Mouse (Mus musculus) ES-Bruce4 (cell line): ENCODE results near the gene Cabcoco1.

Experiments
- CTCF ChIP-seq: IDR thresholded peaks from one replicate; pipeline ENCODE4 v1.8.1; 2011; ENCODE audit warnings: low read depth, low read length
- POLR2A ChIP-seq: IDR thresholded peaks from one replicate; pipeline ENCODE4 v1.8.1; 2011; ENCODE audit warnings: low read length; ENCODE audit not compliant: insufficient read depth

DNA sequence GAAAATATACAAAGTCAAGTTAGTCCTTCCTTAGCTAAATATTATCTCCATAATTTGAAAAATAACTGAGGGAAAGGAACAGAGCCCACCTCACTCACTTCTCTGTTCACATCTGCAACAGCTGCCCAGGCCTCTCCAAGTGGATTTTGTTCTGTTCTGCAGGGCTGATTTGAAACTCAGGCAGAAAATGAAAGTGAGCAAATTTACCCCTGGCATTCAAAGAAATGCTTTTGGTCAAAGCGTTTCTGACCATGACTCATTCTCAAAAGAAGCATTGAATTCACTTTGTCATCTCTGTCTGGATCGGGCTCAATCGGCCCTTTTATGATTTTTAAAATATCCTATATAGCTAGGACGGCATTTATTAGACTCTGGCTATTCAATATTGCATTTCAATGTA is 135.8 kb downstream of the Cabcoco1 start:
- TF ChIP-seq CTCF (no peak), POLR2A (no peak)
